Mouse (Mus musculus): ENCODE measurements around the gene Gm20518.

Gene Gm20518

DNA sequence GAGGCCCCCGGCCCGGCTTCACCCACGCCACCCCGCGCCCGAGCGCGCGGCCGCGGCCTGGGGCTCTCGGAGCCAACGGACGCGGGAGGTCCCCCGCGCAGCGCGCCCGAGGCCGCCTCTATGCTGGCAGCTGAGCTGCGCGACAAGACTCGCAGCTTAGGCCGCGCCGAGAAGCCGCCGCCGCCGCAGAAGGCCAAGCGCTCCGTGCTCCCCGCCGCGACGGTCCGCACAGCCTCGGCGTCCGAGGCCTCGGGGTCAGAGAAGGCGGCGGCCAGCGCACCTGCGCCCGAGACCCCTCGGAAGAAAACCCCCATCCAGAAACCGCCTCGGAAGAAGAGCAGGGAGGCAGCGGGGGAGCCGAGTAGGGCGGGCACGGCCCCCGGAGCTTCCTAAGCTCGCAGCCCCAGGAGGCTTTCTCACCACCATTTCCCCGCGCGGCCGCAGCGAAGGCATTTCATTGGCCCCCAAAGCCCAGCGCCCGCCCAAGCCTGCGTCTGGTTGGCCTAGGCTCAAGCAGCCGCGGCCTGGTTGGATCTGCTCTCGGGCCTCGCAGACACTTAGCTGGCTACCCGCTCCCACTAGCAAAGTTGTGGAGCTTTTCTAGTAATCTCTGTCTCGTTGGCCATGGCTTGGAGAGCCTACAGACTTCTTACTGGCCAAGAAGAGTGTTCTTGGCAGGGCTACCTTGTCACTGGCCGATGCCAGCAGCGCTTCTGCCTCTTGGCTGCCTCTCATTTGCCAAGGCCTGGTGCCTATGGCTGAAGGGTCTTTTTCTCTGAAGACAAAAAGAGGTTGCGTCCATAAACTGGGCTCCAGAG, 84.1 kb downstream of the Gm20518 start:
- ATAC-seq (ENCODE audit: low TSS enrichment) = peak; percentile 88

DNA sequence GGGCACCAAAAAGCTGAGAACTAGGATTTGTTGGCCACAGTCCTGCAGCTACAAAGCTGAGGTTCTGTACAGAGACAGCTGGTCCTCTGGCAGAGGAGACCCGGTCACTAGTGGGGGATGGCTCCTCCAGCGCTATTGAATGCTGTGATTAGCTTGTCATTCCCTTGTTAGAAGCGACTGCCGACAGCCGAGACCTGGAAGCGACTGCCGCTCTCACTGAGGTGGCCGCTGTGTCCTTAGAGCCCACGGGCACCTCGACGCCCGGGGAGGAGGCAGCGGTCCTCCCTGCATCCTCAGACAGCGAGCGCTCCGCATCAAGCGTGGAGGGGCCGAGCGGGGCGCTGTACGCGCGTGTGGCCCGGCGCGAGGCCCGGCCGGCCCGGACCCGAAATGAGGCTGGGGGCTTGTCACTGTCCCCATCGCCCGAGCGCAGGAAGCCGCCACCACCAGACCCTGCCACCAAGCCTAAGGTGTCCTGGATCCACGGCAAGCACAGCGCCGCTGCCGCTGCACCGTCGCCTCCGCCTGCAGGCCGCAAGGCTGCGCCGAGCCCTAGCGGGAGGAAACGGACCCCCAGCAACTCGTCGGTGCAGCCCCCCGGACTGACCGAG, 84.8 kb downstream of the Gm20518 start:
- no peak for ATAC-seq (ENCODE audit: low TSS enrichment)

DNA sequence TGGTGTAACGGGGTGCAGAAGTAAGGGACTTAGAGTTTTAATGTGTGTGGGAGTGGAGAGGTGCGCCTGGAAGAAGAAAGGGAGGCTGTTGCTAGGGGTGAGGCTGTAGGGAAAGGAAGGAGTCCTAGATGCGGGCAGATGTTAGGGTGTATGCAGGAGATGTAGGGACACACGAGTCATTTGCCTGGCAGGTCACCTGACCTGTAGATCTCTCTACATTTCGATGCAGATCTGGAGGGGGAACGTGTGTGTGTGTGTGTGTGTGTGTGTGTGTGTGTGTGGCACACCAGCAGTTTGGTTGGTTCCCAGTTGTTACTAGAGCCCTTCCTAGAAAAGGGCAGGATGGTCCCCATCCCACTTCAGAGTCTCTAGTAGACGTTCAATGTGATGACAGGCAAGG, 86.5 kb downstream of the Gm20518 start:
- ATAC-seq (ENCODE audit: low TSS enrichment) = no peak

DNA sequence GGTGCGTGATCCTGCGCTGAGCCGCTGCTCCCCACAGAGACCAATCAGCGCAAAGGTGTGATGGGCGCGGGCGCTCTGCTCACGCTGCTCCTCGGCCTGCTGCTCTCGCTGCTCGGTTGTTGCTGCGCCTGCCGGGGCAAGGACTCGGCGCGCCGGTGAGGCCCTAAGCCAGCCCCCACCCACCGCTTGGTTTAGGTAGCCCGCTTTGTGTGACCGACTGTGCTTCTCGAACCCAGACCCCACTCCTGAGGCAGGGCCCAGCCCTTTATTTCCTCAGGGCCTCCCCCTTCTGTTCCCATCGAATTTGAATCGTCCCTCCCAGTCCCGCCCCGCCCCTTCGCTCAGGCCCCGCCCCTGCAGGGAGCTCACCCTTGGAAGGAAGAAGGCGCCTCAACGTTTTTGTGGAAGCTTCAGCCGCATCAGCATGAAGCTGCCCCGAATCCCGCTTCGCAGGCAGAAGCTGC, 87.0 kb downstream of the Gm20518 start:
- ATAC-seq (ENCODE audit: low TSS enrichment) = no peak

DNA sequence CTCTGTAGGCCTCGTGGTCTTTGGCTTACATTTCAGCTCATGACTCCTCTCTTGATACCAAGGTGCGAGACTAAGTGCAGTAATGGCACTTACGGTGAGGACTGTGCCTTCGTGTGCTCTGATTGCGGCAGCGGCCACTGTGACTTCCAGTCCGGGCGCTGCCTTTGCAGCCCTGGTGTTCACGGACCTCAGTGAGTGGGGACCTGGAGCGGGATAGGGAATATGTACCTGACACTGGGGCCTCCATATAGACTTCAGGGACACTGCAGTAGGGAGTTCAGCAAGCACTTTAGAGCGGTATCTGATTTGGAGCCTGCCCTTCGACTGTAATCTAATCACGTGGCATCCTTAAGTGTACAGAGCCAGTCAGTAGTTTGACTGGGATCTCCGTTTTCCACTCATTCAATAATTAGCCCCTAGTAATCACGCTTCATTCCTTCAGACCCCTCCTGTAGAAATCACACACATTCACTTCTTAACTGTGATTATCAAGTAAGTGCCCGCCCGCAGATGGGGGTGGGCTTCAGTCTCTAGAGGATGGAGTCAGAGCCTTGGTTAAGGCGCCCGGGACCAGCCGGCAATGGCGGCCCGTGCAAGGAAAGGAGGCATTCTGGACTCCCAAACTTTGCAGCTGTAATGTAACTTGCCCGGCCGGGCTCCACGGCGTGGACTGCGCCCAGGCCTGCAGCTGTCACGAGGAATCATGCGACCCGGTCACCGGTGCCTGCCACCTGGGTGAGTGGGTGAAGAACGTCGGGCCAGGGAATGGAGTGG, 87.6 kb downstream of the Gm20518 start:
- no peak for ATAC-seq (ENCODE audit: low TSS enrichment)

DNA sequence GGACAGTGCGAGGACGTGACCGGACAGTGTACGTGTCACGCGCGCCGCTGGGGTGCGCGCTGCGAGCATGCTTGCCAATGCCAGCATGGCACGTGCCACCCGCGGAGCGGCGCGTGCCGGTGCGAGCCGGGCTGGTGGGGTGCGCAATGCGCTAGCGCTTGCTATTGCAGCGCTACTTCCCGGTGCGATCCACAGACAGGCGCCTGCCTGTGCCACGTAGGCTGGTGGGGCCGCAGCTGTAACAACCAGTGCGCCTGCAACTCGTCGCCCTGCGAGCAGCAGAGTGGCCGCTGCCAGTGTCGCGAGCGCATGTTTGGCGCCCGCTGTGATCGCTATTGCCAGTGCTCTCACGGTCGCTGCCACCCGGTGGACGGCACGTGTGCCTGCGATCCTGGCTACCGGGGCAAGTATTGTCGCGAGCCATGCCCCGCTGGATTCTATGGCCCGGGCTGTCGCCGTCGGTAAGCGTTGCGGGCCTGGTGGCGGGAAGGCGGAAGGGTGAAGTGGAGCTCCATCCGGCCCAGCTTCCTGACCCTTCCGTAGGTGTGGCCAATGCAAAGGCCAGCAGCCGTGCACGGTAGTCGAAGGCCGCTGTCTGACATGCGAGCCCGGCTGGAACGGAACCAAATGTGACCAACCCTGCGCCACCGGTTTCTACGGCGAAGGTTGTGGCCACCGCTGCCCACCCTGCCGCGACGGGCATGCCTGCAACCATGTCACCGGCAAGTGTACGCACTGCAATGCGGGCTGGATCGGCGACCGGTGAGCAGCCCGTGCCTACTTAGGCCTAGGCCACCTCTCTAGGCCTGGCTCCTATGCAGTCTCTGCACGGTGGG, 88.4 kb downstream of the Gm20518 start:
- peak; percentile 17; the same call in 1 of the 2 replicates for ATAC-seq (ENCODE audit: low TSS enrichment)

DNA sequence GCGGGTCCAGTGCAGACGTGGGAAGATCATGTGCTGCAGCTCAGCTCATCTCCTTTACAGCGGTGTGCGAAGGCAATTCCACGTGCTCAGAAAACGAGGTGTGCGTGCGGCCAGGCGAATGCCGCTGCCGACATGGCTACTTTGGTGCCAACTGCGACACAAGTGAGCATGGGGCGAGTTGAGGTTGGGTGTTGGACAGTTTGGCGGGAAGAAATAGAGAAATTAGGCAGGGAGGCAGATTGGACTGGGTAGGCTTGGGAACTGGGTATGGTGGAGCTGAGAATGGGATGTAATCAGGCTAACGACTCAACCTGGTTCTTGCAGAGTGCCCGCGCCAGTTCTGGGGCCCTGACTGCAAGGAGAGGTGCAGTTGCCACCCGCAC, 89.0 kb downstream of the Gm20518 start:
- no peak for ATAC-seq (ENCODE audit: low TSS enrichment)

DNA sequence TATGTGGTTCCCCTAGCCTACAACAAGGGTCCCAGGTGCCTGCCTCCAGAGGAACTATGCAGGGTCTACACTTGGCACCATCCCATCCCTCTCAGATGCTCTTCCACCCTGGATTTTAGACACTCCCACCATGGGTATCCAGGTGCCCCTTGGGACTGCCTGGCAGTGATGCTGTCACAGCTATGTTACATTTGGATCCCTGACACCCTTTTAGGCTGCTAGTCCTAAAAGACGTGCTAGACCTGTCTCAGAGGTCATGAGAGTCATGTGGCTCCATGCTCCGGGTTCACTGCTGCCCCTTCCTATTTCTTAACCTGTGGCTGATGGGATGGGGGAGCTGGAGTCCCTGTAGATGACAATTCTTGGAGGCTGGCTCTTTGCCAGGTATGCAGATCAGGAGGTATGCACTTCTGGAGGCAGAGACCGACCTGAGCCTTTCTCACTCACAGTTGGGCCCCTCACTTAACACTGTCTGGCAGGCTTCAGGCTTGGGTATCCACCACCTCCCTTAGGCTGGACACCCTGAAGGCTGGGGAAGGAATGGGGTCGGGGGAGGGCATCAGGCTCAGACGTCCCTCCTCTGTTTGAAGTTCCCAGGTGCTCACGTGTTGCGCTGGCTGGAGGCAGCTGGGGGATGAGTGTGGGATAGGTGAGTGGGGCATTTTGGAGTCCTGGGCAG, 89.6 kb downstream of the Gm20518 start:
- ATAC-seq (ENCODE audit: low TSS enrichment) = no peak

DNA sequence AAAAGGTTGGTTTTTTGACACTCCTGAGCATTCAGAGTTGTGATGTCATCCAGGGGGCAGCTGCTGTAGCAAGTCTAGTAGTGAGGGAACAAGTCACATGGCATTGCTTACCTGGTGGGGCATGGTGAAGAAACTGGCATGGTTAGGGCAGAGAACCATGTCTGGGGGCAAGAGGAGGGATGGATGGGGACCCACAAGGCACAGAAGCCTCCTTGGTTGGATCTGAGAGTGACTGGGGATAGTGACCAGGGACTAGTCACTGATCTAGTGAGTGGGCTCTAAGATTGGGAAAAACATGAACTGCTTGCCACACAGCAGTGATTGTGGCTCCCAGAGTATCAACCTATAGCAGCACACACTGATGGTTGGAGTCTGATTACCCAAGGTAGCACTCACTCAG, 91.9 kb downstream of the Gm20518 start:
- ATAC-seq (ENCODE audit: low TSS enrichment) = no peak

DNA sequence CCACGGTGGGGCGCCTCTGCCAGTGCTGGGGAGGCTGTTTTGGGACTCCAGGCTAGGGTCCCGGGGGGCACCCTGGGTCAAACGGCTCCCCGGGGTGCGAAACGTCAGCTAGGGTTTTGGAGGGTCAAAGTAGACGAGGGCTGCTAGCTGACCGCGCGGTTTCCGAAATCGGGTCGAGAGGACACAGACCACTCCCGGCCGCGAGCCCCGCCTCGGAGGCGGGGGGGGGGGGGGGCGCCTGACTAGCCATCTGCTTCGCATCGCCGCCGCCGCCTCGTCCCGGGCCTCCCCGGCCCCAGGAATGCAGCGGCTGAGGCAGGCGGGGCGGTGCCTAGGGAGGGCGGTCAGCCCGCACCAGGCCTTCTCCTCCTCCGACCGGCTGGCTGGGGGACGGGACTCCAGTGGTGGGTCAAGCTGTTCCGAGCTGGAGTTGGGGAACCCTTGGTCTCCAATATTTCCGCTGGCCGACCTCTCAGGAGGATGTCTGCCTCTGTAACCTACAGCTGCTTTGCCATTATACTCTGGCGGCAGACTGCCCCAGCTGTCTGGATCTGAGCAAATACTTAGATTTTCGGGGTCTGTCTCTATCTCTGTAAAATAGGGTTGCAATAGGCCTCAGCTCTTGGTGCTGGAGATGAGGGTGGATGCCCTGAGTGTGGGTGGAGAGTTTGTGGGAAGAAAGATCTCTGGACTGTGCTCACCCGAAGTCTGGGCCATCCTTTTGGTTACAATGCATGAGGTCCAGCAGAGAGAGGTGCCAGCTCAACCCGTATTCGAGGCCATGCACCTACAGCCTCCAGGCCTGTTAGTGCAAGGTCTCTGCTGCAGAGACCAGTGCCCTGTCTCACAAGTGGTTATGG, 92.9 kb downstream of the Gm20518 start:
- ATAC-seq (ENCODE audit: low TSS enrichment) = no peak

DNA sequence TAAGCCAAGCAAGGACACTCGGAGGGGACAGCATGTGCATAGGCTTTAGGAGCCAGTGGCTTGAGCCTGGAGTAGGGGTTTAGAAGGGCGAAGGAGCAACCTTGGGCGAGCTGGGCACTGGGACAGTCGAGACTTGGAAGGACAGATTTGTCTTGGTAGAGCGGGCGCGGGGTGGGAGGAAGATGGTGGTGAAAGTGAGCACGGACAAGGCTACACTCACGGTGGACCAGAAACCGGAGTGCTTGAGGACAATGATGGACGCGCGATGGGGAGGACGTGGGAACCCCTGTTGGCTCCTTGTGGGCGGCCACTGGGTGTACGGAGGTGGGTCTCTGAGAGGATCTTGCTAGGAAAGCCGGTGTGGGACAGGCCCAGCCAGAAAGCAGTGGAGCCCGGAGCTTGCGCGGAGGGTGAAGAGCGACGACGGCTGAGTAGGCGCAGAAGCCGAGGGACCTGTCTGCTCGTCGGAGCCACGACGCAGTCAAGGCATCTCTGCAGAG, 93.6 kb downstream of the Gm20518 start:
- no peak for ATAC-seq (ENCODE audit: low TSS enrichment)

DNA sequence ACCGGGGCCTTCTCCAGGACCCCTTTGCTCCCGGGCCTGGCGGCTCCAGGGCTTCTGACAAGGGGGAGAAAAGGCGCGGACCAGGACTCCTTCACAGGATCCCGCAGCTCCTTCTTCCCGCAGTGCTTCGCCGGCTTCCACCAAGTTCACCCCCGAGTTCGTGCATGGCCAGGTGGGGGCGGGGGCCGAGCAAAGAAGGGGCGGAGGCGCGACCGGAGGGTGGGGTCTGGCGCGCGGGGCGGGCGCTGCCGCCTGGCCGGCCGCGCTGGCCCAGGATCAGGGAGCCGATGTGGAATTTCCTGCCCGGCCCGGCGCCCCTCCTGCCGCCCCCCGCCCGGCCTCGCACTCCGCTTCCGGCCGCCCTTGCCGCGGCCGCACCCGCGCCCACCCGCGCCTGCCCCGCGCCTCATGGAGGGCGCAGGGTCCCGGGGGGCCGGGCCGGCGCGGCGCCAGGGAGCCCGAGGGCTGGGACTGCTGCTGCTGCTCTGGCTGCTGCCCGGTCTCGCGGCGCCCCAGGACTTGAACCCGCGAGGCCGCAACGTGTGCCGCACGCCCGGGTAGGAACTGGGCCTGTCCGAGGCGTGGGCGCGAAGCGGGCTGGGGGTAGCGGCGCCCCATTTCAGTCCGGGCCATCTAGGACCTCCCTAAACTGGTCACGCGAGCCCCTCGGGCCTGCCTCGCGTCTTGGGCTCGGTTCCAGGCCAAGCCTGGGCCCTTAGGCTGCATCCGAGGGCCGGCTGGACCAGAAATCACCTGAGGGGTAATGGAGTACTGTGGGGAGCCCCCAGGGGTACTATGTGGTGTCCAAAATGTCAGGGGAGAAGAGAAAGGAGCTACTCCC, 94.3 kb downstream of the Gm20518 start, which contains the start of gene Scarf2:
TSS of gene Scarf2 (plus strand) at position 312 of the 841 bp plus-strand sequence.
- ATAC-seq (ENCODE audit: low TSS enrichment) = no peak

DNA sequence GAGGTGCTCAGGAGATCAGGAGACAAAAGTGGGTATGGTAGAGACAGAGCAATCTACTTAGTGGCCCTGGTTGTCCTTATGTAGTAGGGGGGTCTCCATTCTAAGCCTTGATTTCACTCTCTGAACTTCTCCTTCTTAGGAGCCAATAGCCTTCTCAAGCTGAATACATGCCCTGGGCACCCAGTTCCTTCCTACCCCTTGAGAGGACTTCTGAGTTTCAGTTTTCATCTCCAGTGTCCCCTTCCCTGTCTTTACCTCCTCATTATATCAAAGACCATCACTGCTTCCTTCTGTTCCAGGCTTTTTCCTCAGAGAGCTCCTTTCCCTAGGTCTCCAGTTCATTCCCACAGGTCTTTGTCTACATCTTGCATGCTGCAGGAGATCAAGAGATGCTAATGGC, 95.0 kb downstream of the Gm20518 start:
- no peak for ATAC-seq (ENCODE audit: low TSS enrichment)

DNA sequence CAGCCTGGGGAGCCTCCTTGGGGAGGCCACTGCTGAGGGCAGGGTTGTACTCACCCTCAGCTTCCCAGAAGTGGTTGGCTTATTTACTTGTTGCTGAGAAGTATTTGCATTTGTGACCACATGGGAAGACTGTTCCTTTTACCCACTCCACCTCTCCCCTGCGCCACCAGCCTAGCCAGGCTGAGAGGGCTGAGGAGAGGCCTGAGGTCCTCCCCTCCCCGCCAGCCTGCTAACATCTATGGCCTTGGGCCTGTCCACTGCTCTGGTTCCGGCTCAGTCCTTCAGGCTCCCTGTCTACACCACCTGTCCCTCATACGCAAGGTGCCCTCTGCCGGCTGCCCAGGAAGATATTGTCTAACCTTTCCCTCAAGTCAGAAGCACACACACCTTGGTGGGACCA, 95.8 kb downstream of the Gm20518 start:
- ATAC-seq (ENCODE audit: low TSS enrichment) = no peak

DNA sequence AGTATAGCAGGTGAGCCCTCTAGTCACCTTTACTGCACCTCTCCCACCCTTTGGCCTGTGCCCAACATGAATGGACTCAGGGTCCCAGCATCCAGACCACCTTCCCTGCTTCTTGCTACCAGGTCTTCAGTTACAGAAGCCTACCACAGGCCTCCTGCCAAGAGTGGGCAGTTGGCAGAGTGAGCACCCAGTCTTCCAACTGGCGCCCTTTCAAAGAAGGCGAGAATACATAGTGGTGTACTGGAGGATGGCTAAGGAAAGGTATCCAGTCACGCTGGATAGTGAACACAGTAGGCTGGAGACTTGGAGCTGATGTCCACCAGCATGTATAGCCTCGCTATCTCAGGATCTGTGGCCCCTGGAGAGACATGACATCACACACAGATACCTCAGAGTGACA, 97.4 kb downstream of the Gm20518 start:
- ATAC-seq (ENCODE audit: low TSS enrichment) = peak; percentile 72; the same call in 1 of the 2 replicates

DNA sequence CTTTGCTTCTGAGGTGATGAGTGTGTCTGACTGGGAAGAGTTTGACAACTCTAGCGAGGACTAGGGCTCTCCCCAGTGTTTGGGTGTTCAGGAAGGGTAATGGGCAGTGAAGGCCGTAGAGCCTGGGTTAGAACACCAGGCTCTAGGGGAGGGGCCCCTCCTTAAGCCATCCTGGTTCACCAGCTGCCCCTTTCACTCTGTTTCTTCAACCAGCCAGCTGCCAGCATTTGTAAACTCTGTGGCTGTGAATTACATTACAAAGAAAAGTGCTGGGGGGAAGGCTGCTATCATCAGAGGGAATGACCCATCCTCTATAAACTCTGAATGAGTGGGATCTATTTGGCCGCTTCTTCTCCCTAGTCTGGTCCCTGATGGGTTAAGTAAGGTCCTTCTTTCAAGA, 98.7 kb downstream of the Gm20518 start:
- ATAC-seq (ENCODE audit: low TSS enrichment) = no peak

DNA sequence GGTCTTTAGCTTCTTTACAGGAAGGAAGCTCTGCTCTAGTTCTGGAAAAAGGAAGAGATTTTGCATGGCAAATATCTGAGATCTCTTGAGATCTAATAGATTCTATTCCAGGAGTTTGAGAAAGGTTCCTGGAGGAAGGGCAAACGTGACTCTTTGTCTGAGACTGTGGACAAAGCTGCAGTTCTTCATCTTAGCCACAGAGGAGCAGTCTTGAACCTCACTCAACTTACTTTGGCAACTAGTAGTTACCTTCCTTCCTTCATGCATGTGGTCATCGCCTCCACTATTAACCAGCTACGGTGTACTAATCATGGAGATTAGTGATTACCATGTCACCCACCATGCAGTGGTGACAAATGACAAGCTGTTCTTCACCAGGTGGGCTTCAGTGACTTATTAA, 106.1 kb downstream of the Gm20518 start:
- no peak; the same call in 1 of the 2 replicates for ATAC-seq (ENCODE audit: low TSS enrichment)

Measured in frontal cortex, adult (tissue).